Mouse (Mus musculus) lung, postnatal 25 days (tissue): ENCODE measurements at regions not wholly inside any gene's neighbourhood (a gene's known extent, or its start where the extent isn't known, plus 50 kb on each side); places are given as distances from the start of the nearest gene placed in this dataset.
"Not testable (repeated sequence)": the region's sequence is repeated elsewhere in the genome, so short reads cannot be mapped to it uniquely, and the experiment has no call there.

Source experiments
- DNase-seq: peaks from one replicate; pipeline ENCODE4 v3.0.0; 2022; ENCODE audit warnings: low spot score

DNA sequence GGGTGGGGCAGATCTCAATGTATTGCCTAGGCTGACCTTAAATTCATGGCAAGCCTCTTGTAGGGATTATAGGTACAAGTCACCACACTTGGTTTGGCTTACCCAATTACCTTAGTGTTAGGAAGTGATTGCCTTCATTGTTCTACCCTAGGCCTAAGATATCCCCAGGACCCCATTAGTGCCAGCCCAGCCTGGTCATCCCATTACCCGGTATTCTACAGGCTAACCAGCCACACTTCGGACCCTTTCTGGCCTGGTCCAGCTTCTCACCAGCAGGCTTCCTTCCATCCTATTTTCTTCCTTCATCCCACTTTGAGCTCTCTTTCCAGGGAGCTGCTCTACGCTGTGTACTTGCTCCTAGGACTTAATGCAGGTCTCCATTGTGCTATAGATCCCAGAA is 59.5 kb downstream of the Tex35 start:
- DNase-seq = no peak

DNA sequence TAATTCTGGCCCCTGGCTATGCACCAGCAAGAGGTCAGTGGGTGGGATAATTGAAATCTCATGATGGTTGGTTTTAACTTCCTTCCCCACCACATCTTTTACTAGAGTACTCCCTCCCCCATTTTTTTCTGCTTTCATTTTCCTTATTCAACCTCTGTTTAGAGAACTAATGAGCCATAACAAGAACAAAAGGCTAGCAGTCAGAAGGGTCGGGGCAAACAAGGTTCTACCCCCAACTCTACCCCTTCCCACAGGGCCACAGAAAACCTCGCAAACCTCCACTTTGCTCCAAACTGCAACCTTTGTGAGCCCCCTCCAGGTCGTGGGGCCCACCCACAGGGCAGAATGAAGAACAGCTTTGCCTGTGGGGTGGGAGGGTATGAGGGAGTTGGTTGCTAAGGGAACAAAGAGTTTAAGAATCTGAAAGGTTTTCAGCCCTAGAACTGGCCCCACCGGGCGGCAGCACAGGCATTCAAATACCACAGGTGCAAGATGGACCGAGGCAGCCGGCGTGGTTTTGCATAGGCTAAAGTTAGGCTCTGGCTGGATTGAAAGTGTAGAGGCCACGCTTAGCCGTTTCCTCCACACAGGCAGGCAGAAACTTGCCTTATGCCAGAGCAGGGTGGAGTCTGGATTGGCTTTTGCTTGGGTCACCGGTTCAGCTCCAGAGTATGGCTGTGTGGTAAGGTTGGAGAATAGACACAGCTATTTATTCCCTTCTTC is 60.1 kb downstream of the Tex35 start:
- DNase-seq = peak; percentile 31

DNA sequence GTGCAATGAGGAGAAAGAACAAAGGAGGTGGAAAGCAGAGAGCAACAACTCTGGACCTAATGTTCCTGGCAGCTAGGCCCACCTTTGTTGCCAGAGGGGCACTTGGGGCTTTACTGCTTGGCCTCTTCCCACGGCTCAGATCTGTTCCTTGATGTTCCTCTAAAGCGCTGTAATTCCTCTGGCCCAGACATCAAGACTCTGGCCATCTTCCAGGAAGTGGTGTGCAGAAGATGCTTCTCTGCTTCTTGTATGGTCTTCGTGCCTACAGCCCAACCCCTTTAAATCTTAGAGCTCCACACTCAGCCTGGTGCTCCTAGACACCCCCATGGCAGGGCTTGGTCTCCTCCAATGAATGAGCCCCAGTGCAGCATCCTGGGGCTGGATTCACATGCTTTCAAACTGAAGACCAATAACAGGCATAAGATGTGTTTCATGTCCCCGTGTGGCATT is 60.7 kb downstream of the Tex35 start:
- peak; percentile 63 for DNase-seq

DNA sequence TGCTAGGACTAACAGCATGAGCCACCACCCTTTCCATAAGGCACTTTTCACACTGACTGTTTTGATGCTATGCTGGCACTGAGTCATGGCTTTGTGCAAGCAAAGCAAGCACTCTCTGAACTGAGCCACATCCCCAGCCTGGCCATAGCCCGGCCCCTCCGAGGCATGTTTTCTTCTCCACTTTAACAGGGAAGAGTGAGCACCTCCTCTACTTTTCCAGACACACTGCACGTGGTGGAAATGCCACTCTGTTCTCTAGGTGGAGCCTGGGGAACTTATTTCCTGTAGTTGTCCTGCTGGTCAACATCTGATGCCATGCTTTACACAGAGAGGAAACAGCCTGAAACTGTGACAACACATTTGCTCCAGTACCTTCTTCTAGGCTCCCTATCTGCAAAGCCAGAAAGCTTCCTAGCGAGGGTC is 61.7 kb downstream of the Tex35 start:
- no peak for DNase-seq

DNA sequence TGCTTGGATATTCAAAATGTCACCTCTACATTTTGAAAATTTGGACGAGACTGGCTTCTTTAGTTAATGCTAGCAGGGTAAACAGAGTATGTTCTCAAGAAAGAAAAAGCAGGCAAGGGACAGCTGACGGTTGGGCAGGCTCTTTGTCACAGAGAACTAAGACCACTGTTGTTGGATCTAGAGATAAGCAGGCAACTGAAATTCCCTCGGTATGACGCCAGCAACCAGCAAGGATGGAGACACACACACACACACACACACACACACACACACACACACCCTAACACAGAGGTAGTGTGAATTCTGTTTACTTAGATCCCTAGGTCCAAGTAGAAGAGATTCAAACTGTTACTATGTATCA is 68.7 kb downstream of the Tex35 start:
- no peak for DNase-seq

DNA sequence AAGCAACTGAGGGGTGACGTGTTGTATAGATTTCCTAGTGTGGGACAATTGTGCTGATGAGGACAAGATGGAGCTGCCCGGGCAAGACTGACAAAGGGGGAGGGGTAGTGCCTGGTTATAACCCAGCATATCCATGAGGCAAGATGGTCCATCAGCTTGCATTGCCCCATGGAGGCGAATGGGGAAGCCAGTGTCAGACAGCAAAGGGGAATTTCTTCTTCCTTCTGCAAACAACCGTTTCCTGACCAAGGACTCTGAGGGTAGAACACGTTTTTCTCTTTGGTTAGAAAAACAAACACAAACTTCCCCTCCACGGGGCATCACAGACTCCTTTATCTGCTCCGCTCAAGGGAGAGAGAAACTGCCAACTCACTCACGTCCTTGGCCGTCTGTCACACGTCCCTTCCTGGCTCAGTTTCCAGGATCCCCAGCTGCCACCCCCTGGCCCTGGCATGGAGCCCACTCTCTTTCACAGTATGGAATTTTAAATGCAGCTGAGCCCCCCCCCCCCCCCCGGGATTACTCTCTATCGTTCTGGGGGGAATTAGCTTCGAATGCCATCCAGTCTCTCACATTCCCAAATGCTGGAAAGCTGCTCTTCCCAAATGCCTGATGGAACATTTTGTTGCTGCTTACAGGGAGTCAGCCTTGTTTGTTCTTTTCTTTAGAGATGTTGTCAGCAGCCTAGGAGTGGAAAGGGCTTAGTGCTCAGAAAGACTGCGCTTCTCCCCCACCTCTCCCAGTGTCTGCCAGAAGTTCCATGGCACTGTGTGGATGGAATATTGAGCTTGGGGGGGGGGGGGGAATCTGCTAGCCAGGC is 69.3 kb downstream of the Tex35 start:
- DNase-seq = peak; percentile 59

DNA sequence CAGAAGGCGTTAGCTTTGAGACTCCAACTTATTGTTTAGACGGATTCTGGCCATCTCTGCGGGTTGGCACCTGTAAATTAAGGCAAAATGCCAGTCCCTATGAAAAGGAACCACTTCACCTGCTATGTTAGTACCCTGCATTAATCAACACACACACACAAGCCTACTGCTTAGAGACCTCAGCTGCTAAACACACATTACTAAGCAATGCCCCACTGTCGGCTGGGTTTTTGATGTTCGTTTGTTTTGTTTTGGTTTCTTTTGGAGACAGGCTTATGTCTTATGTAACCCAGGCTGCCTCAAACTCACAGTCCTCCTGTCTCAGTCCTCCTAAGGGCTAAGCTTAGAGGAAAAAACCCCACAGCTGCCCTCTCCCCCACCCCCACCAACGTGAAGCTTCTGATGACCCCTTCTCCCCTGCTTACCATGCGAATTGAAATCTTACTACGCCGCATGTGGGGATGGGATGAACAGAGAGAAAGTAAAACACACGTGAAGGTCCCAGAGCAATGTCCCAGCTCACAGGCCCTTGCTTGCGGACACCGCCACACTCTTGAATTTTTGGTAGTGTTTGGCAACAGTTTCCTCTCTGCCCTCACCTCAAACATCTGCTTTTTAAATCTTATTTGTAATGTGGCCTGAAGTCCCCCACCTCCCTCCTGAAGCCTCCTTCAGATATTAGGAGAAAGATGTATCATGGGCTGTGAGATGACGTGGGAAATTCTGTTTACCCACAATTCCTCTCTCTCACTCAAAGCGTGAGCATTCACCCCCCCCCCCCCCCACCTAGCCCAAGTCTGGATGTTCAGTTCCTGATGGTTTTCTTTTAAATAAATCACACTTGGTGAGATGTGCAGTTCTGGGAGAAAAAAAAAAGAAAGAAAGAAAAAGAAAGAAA is 70.1 kb downstream of the Tex35 start:
- DNase-seq = no peak

DNA sequence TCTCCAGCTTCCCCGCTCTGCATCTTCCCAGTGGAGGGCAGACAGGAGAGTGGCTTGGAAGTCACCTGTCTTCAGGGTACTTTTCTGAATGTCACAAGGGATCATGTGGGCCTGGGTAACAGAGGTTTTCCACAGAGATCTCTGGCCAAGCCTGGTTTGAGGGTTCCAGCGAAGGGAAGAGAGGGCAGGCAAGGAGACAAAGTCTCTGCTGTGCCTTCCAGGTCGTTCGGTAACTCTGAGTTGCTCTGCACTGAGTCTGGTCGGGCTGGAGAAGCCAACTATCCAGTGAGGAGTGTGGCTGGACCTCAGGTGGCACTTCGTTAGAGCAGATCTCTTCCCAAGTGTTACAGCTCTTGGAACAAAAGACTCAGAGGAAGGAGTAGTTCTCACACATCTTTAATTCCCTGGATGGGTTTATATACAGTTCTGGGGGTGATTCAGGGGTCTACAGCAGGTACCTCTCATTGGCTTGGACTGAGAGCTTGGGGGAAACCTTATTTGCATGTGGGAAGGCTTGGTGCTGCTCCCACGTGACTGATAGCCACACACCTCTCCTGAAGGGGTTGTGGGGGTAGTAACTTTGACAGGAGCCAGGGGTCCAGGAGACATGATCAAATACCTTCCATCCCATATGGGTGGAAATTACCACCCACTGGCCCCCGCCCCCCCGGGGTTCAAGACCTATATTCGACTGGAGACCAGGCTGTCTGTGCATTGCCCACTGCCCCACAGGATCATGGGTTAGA is 71.1 kb downstream of the Tex35 start:
- DNase-seq = no peak

DNA sequence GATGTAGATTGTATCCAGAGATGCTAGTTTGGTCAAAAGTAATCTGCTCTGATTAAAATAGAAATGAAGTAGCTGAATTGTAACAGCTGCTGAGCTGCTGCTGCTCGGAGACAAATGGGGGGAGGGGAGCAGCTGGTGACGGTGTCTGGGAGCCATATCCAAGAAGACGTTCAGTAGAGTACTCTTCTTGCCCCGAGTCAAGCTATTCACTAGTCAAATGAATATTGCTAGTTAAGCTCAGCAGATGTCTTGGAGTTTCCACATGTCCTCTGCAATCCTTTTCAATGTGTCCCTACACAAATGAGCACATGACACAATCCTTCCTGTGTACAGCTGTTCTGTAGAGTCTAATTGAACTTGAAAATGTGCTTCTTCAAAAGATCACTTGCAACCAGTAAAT is 71.7 kb downstream of the Tex35 start:
- DNase-seq = no peak

DNA sequence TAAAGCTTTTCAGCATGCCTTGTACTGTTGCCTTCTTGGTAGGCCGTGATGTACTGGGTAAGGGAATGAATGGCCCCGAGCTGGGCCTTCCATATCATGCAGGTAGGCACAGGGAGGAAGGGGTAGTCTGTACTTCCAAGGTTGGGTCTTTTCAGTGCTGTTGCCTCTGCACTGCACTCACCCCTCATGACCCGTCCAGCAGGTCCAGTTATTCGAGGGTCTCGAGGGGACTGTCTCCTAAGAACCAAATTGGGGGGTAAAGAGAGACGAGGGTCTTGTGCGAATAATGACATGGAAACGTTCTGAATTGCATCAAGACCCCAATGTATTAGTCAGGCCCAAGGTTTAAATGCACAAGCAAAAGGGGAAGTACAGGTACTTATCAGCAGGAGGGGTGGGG is 73.3 kb downstream of the Tex35 start:
- DNase-seq = not testable (repeated sequence)

DNA sequence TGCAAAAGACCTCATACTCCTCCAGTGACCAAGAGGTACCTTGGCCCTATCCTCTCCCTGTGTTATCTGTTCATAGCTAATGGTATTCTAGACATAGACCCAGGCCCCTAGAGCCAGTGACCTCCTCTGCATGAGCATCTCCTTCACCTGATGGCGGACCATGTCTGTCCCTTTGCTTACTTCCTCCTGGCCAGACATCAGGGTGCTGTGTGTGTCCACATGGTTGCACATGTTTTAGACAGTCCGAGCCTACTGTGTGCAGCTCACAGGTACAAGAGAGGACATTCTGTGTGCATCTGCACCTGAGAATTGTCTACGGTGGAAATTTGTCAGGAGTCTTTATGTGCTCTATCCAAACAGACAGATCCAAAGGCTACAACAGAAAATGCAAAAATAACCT is 79.8 kb downstream of the Tex35 start:
- no peak for DNase-seq

DNA sequence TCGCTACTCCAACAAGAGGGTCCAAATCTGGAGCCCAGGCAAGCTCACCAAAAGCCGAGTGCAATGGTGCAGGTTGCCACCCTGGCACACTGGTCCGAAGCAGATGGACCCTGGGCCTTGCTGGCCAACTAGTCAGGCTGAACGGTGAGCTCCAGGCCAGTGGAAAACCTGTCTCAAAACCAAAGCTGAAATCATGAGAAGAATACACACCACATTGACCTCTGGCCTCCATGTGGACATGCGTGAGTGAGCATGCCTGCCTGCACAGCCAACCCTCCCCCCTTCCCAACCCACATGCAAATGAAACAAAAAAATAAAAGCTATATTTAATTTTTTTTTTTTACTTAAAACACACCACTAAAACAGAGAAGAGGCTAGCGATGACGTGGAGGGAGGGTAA is 80.8 kb downstream of the Tex35 start:
- DNase-seq = no peak

DNA sequence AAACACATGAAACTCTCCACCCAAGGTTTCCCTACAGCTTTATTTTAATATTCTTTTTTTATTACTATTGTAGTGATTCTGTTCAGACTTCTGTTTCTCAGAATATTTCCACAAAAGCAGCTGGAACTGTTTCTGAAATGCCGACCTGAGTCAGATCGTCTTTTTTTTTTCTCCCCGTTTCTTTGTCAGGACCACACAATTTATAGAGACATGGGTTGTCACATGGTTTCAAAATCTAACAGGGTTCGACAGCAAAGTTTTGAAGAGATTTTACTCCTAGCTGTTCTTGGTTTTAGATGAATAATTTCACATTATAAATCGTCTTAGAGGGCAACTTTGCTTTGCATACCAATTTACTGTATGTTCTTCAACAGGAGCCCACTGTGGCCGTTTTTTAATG is 84.0 kb upstream of the Ralgps2 start:
- DNase-seq = no peak

DNA sequence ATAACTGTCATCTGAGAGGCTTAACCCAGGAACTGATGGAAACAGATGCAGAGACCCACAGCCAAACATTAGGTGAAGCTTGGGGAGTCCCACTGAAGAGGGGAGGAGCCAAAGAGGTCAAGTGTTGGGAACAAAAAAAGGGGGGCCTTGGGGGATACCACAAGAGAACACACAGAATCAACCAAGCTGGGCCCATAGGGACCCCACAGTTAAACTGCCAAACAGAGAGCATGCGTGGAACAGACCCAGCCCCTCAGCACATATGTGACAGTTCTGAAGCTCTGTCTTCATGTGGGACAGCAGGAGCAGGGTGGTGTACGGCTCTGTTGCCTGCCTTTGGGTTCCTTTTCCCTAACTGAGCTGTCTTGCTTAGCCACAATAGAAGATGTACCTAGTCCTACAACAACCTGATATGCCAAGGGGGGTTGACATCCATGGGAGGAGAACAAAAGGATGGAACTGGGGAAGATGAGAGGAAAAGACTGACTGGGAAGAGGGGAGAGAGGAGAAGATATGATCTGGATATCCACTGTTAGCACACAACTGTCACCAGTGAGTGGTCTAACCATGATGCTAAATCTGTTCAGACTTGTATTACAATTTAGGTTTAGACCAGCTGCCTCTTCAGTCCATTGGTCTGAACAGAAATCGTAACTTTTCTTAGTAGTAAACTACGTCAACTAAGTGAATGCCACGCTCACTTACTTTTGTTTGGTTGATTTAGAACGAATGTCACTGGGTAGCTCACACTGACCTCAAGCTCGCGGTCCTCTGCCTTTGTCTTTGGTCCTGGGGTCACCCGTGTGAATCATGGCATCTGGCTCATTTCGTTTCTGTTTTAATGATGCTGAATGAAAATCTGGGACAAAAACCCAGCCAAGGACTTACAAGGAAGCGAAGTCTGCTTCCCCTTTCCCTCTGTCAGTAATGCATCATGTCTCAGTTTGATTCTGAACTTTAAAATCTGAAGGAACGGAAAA is 83.3 kb upstream of the Ralgps2 start:
- no peak for DNase-seq

DNA sequence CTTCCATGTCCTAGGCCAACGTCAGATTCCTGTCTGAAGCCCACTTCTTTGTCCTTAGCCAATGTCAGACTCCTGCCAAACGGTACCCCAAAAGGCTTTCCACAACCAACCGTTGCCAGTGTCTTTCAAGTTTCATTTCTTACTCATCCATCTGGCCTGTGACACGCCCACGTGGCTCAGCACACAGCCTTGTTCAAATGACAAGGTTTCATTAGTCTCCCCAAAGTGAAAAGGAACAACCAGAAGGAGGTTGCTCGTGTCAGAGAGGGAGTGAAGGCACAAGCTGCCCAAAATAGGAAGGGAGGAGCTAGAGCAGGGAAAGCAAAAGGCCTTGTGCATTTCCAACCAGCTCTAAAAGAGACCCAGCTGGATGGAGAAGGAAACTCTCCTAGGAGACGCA is 80.5 kb upstream of the Ralgps2 start:
- no peak for DNase-seq

DNA sequence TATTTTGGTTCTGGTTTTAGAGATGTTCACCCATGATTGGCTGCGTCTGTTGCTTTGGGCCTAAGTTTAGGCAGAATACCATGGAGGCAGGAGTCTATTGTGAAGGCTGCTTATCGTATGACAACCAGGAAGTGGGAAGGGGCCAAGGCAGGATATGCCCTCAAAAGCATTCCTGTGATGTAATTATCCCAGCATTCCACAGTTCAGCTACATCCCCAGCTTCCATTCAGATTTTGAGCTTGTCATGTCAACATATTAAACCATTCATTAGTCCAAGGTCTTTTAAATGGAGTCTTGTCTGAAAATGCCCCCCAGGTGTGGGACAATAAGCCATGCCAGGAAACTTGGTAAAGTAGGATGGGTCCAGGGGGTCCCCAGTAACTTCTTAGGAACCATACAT is 79.3 kb upstream of the Ralgps2 start:
- DNase-seq = no peak

DNA sequence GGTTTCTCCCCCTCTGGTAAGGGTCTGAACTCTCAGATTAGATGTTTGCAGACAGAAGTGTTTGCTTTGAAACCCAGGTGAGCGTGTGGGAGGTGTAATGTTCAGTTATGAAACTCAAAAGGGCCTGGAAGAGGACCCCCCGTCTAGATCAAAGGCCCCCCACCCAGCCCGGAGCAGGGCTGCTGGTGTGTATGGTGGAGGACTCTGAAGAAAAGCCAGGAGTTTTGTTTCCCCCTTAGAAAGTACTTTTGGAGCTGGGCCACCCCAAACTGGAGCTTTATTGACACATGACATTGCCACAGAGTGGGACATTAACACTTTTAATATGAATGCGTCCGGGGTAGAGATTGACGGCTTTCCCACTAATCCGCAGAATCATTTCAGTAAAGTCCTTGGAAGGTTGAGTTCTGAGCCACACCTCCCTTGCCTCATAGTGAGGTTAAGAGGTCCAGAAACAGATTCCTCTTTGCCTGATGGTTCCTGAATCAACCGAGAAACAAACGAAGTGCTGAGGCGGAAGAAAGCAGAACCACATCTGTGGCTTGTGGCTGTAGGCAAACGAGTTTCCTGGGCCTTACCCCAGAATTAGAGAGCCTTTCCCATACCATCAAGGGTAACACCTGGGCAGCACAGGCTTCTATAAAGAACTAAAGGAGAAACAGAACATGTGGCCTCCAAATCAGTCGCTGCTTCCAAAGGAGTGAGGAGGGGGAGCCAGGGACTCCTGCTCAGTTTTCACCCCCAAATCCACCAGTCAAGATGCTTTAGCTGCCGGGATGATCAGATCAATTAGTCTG is 78.0 kb upstream of the Ralgps2 start:
- no peak for DNase-seq

DNA sequence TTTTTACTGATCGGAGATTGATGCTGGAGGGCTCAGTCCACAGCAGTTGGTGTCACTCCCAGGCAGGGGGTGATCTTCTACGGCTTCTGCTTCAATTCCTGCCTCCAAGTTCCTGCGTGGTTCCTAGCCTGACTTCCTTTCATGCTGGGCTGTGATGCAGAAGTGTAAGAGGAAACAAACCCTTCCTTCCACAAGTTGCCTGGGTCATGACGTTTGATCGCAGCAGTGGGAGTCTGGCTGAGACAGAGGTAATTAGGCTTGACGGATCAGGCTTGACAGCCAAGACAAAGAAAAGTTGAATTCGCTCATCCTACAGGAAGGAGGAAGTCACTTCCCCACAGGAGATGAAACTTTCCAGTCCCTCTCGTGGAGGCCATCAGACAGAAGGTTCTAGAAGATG is 77.2 kb upstream of the Ralgps2 start:
- no peak for DNase-seq

DNA sequence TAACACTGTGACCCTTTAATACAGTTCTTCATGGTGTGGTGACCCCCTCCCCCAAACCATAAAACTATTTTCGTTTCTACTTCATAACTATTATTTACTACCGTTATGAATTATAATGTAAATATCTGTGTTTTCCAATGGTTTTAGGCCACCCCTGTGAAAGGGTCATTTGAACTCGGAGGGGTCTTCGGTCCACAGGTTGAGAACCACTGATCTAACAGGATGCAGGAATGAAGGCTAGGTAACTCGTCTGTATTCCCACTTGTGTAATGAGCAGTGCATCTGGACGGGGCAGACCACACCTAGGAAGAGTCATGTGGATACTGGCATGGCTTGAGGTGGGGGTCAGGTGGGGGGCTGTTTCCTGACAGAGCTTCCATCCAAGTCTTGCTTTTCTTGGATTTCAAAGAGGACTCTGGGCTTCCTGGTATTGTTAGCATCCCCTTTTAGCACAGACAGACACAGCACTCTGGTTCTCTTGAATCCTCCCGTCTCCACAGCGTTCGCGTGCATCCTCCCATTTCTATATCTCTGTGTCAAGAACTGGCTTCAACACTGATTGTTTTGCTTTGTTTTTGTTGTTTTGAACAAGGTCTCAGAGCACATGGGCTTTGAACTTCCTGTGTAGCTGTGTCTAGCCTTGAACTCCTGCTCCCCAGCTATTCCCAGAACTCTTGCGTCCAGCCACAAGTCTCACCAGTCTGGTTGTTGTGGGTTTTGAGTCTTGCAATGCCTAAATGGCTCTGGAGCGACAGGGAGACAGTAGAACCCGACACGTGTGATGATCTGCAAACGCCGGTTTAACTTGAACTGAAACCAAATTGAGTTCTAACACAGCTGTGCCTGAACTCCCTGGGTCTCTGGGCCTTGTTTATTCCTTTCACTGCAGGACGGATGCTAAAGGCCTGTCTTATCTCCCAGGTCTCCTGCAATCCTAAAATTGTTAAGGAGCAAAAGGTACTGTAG is 75.4 kb upstream of the Ralgps2 start:
- no peak for DNase-seq
